Mouse (Mus musculus): ENCODE results near the gene Lrrc74a.

DNA sequence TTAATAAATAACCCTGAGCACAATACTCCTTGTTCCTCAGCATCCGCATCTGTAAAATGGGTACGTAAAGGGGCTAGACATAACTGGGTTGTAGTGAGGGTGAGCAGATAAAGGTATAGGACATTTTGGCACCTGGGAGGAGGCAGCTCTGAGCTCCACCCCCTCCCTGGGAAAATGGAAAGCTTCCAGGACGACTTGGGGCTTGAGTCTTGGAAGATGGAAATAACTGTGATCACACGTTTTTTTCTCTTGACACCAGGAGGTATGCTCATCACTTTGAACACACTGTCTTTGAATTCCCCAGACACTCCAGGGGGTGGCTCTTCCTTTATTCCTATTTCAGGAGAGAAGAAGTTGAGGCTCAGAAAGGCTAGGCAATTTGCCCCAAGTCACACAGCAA, 71.1 kb downstream of the Lrrc74a start:
- TF ChIP-seq EP300 (IDR thresholded peaks at IDR 0.05; ENCODE audit: low read depth): no peak
- no peak for TF ChIP-seq CTCF (IDR thresholded peaks at IDR 0.05; ENCODE audit: low read depth)

Data from liver, postnatal 0 days (tissue).